Mouse (Mus musculus) inflammation-experienced regulatory T-cells, adult 6 months (primary cell): ENCODE results near the gene Hnrnpa1. TPM values are rescaled to one million over a fixed set of nuclear protein-coding genes. Genes with fewer than 3 reads are reported as not detected.
A peak's percentile ranks its signal among the peaks of the same experiment; 100 is the strongest.

Experiments
- ATAC-seq: one replicate; pipeline ENCODE4 v1.8.0; 2017
- polyA plus RNA-seq, 3 experiments: library from polyadenylated mRNA; unstranded; fragments of 100-300 nt; shearing (Covaris generic); gene quantifications; one replicate each; pipeline ENCODE4 v1.2.1; 2017

The Hnrnpa1 gene
- 100 to 1,000 TPM; 360 to 441 (median 366) TPM for polyA plus RNA-seq

GRCm38 (mm10) chr15:103240160-103241028, at the start of gene Hnrnpa1:
Gene Hnrnpa1 (plus strand): TSS chr15:103240432.
- peak; percentile 81 for ATAC-seq

- ATAC-seq: no peak
Observed at GRCm38 (mm10) chr15:103190531-103191462, 49.4 kb upstream of the Hnrnpa1 start.

- no peak for ATAC-seq
Observed at GRCm38 (mm10) chr15:103193606-103194005, 46.6 kb upstream of the Hnrnpa1 start.

- ATAC-seq: no peak
Observed at GRCm38 (mm10) chr15:103196835-103197234, 43.4 kb upstream of the Hnrnpa1 start.

- no peak for ATAC-seq
Observed at GRCm38 (mm10) chr15:103197785-103198184, 42.4 kb upstream of the Hnrnpa1 start.

- ATAC-seq: no peak
Observed at GRCm38 (mm10) chr15:103202088-103202793, 38.0 kb upstream of the Hnrnpa1 start.

- no peak for ATAC-seq
Observed at GRCm38 (mm10) chr15:103205156-103205555, 35.1 kb upstream of the Hnrnpa1 start.

GRCm38 (mm10) chr15:103214149-103214548, 26.1 kb upstream of the Hnrnpa1 start:
- ATAC-seq: no peak

GRCm38 (mm10) chr15:103214971-103215907, 25.0 kb upstream of the Hnrnpa1 start:
- peak; percentile 95 for ATAC-seq

- ATAC-seq: no peak
Observed at GRCm38 (mm10) chr15:103216052-103216451, 24.2 kb upstream of the Hnrnpa1 start.

- ATAC-seq: no peak
Observed at GRCm38 (mm10) chr15:103220785-103221184, 19.4 kb upstream of the Hnrnpa1 start.

GRCm38 (mm10) chr15:103221386-103221785, 18.8 kb upstream of the Hnrnpa1 start:
- ATAC-seq: no peak

GRCm38 (mm10) chr15:103224161-103224560, 16.1 kb upstream of the Hnrnpa1 start:
- ATAC-seq: no peak

GRCm38 (mm10) chr15:103227022-103227421, 13.2 kb upstream of the Hnrnpa1 start:
- ATAC-seq: no peak

GRCm38 (mm10) chr15:103227572-103227971, 12.7 kb upstream of the Hnrnpa1 start:
- no peak for ATAC-seq

- no peak for ATAC-seq
Observed at GRCm38 (mm10) chr15:103228904-103229303, 11.3 kb upstream of the Hnrnpa1 start.

GRCm38 (mm10) chr15:103233119-103233518, 7.1 kb upstream of the Hnrnpa1 start:
- ATAC-seq: no peak

- no peak for ATAC-seq
Observed at GRCm38 (mm10) chr15:103237295-103237694, 2.9 kb upstream of the Hnrnpa1 start.

- ATAC-seq: peak; percentile 65
Observed at GRCm38 (mm10) chr15:103239130-103239684, 1.0 kb upstream of the Hnrnpa1 start.

GRCm38 (mm10) chr15:103239685-103240159, 510 bp upstream of the Hnrnpa1 start, which contains the start of gene Cbx5:
Gene Cbx5 (minus strand): TSS chr15:103239816.
- ATAC-seq: peak; percentile 66
